Mouse (Mus musculus): Measurements from ENCODE around the gene Tom1l1. TPM values are rescaled to one million over a fixed set of nuclear protein-coding genes. Genes with fewer than 3 reads are reported as not detected.

The Tom1l1 gene
- polyA plus RNA-seq, 1 experiment from 2014 or later = 1.3 TPM

DNA sequence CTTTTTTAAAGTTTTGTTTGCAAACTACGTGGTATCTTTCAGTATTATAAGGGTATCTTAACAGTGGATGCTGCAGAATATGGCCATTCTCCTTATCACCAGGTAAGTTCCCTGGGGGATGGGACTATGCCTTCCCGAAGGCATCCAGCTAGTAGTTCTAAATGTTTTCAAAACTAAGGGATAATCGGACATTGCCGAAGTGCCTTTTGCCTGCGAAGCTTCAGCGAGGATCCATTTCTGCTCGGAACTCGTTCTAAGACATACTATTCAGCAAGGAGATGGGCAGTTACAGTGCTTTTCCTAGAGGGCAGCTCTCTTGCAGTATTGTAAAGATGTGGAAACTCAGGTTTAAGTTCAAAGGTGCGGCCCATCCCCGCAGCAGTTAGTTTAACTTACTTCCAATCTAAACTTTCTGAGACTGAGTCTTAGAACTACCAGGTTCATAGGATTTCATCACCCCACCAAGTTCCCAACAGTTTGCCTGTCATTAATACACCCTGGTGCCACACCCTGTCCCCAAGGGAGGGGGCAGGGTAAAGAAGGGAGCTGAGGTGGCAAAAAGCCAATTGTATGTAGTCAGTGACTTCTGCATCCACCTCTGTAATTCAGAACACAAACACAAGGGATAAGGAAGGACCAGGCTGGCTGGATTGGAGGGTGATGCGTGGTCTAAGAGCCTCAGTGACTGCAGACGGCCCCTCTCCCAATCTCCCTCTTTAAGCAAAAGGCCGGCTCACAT, 1.7 kb downstream of the Tom1l1 start:
- H3K27ac ChIP-seq = no peak overlapping the region
- no peaks in the 10 kb centered on the region for H3K36me3 ChIP-seq (ENCODE audit: inconsistent target)
- H3K79me2 ChIP-seq (ENCODE audit: inconsistent target) = no peaks in the 10 kb centered on the region
- 80% methylated on average over 13 of the region's 13 CpGs for WGBS (ENCODE audit: missing documents)
- H3K4me3 ChIP-seq (ENCODE audit: inconsistent target) = peak overlapping the region; percentile 47

DNA sequence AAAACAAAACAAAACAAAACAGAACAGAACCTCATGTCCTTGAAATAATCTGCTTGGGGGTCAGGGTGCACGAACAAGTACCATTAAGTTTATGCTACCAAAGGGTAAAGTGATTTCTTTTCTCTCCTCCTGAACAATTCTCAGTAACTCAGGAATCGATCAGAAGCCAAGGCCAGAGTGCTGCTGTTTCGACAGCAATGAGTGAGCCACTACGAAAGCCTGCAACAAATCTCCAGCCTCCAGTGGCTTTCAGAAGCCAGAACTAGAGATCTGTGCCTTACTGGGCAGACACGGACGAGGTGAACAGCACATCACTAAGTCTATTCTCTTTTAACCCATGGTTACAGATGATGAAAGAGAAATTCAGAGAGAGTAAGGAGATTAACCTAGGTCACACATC, 3.0 kb downstream of the Tom1l1 start:
- H3K27ac ChIP-seq = no peak overlapping the region
- no peak overlapping the region for H3K4me3 ChIP-seq (ENCODE audit: inconsistent target)
- 82% methylated on average over 6 of the region's 6 CpGs for WGBS (ENCODE audit: missing documents)

DNA sequence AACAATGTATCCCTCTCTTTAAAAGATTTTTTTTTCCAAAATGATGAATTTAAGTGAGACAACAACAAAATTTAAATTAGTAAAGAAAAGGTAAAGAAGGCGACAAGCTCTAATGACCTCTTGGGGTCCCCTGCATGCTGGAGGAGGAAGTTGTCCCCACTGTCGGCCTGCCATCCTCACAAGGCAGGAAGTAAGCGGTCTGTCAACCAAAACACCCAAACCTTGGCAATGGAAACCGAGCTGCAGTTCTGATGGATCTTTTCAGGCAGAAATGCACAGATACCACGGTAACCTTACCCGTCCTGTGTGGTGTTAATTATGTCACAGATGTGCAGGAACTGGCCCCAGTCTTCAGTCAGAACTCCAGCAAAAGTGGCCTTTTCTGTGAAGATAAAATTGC, 3.4 kb downstream of the Tom1l1 start:
- Histone ChIP-seq H3K27ac (no peak overlapping the region), H3K79me2 (ENCODE audit: inconsistent target) (no peaks in the 10 kb centered on the region), H3K4me3 (ENCODE audit: inconsistent target) (no peak overlapping the region), H3K36me3 (ENCODE audit: inconsistent target) (no peaks in the 10 kb centered on the region)
- WGBS (ENCODE audit: missing documents) = 13% methylated on average over 6 of the region's 6 CpGs

More for the DNA sequence above, 3.0 kb downstream of the Tom1l1 start:
- Histone ChIP-seq H3K36me3 (ENCODE audit: inconsistent target) (no peaks in the 10 kb centered on the region), H3K79me2 (ENCODE audit: inconsistent target) (no peaks in the 10 kb centered on the region)

DNA sequence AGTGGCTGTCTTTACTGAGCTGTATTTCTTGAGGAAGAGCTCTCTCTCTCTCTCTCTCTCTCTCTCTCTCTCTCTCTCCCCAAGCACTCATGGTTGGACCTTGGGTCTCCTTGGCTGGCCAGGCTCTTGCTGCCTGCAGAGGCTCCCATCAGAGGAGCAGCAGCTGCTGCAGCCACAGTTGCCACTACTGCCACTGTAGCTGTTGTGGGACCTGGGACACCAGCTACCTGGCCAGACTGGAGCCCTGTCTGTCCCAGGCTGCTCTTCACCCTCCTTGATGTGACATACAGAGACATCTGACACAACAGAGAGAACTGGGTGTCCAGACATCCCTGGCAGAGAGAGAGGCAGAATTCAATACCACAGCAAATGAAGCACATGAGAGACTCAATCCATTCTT, 7.0 kb downstream of the Tom1l1 start:
- Histone ChIP-seq H3K4me3 (ENCODE audit: inconsistent target) (no peak overlapping the region), H3K36me3 (ENCODE audit: inconsistent target) (no peaks in the 10 kb centered on the region), H3K79me2 (ENCODE audit: inconsistent target) (no peaks in the 10 kb centered on the region), H3K27ac (no peak overlapping the region)

DNA sequence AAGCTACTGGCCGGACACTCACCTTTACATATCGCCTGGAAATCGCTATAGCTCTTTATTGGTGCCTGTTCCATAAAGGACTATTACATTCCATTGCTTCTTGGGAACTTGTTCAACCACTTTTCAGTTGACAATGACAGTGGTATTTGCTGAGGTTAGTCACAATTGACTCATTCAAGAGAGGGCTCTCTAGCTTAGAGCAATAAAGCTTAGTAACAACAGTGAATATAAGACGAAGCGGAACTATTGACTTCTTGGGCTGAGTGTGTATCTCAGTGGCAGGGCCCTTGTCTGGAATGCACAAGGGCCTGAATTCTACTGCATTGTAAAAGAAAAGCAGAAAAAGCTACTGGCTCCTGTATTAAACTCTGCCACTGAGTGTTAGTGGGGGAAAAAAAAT, 9.6 kb downstream of the Tom1l1 start:
- Histone ChIP-seq H3K27ac (no peak overlapping the region), H3K36me3 (ENCODE audit: inconsistent target) (no peaks in the 10 kb centered on the region), H3K79me2 (ENCODE audit: inconsistent target) (no peaks in the 10 kb centered on the region), H3K4me3 (ENCODE audit: inconsistent target) (no peak overlapping the region)
- 90% methylated on average over 5 of the region's 5 CpGs for WGBS (ENCODE audit: missing documents)

DNA sequence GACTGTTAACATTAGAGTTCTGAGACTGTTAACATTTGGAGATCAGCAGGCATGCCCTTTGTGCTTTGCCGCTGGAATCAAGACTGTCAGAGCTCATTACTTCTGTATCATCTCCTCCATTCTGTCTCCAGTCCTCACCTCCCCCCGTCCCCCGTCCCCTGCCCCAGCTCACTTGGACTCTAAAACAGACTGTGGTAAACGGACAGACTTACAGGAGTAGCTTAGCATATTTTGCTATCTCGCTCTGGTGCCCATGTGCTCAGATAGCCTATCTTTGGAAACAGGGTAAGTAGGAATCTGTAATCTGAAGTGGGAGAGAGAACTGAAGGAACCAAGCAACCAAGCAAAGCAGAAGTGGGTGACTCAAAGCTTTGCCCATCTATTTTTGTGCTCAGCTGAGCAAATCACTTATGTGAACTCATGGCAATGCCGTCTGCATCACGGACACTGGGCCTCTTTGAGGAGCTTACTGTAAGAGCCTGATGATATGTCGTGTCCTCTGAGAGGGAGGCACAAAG, 10.3 kb downstream of the Tom1l1 start:
- Histone ChIP-seq H3K4me3 (ENCODE audit: inconsistent target) (no peak overlapping the region), H3K36me3 (ENCODE audit: inconsistent target) (no peaks in the 10 kb centered on the region), H3K27ac (no peak overlapping the region), H3K79me2 (ENCODE audit: inconsistent target) (no peaks in the 10 kb centered on the region)
- WGBS (ENCODE audit: missing documents) = 95% methylated on average over 8 of the region's 8 CpGs

DNA sequence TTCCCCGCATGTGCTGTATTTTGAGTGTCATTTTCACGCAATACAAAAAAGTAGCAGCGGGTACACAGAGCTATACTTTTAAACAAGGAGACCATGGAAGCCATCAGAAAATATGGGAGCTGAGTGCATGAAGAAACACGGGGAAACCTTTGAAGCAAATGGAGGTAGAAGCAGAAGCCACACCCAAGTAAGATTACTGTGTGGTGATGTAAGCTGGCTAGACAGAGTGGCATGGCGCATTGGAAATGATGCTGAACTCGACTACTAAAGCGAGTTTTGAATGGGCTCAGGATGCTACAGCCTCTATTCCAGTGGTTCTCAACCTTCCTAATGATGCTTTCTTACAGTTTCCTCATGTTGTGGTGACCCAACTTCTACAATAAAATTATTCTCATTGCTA, 11.1 kb downstream of the Tom1l1 start:
- H3K79me2 ChIP-seq (ENCODE audit: inconsistent target) = no peaks in the 10 kb centered on the region
- no peak overlapping the region for H3K27ac ChIP-seq
- no peak overlapping the region for H3K4me3 ChIP-seq (ENCODE audit: inconsistent target)
- no peaks in the 10 kb centered on the region for H3K36me3 ChIP-seq (ENCODE audit: inconsistent target)
- WGBS (ENCODE audit: missing documents) = 96% methylated on average over 6 of the region's 7 CpGs

DNA sequence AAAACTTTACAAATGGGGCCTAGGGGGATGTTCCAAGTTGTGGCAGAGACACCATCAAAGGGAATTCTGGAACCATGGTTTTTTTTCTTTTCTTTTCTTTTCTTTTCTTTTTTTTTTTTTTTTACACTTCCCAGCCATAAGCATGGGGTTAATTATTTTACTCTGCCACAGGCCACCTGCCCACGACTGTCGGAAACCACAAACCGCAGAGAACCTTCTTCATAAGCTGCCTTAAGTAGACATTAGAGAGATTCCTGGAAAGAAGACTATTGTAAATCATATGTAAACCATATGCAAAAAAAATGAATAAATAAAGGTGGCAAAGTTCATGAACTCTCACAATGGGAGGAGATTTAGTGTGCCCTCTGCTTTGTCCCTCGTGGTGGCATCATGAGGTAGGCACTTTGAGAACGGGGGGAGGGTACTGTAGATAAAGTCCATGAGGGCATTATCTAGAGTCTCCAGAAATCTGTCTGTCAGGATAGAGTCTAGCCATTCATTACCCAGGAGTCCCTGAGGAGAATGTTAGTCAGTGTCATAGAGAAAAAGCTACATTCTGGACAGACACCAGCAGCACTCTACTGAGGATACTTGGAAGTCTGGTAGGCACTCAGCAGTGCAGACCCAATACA, 12.6 kb downstream of the Tom1l1 start:
- Histone ChIP-seq H3K27ac (no peak overlapping the region), H3K79me2 (ENCODE audit: inconsistent target) (no peaks in the 10 kb centered on the region), H3K36me3 (ENCODE audit: inconsistent target) (no peaks in the 10 kb centered on the region), H3K4me3 (ENCODE audit: inconsistent target) (no peak overlapping the region)
- 49% methylated on average over 5 of the region's 5 CpGs for WGBS (ENCODE audit: missing documents)

DNA sequence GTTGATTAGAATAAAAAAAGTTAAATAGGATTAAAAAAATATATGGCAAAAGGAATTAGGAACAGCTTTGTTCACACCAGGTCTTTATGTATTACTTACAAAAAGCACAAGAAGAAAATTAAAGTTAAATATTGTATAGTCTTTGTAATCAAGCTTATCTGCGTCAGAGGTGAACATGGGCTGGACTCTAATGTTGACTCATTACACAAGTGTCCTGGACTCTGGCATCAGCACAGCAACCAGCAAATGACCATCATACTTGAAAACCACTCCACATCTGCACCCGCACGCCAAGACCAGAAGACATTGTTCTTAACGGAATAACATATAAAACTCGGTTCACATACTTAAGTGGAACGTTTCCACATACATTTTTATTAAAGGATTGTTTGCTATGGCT, 20.8 kb downstream of the Tom1l1 start:
- WGBS (ENCODE audit: missing documents) = 96% methylated on average over 6 of the region's 6 CpGs
- H3K36me3 ChIP-seq (ENCODE audit: inconsistent target) = no peaks in the 10 kb centered on the region
- H3K4me3 ChIP-seq (ENCODE audit: inconsistent target) = no peak overlapping the region
- H3K79me2 ChIP-seq (ENCODE audit: inconsistent target) = no peaks in the 10 kb centered on the region
- no peak overlapping the region for H3K27ac ChIP-seq

DNA sequence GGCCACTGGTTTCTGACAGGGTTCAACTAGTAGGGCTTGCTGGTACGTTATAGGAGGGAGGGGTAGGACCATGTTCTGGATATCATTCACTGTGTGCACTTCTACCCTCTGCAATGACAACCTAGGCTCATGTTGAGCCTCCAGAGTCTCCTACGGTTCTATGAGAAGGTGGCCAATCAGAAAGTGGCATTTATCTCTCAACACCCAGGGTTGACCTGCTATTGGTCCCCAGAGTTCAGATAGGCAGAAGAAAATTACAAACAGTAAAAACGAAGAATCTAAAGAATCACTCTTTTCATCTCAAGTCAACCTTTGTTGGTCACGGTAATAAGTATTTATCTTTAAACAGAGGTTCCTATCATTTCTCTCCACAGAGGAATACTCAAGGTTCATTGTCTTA, 21.2 kb downstream of the Tom1l1 start:
- Histone ChIP-seq H3K27ac (no peak overlapping the region), H3K79me2 (ENCODE audit: inconsistent target) (no peaks in the 10 kb centered on the region), H3K36me3 (ENCODE audit: inconsistent target) (no peaks in the 10 kb centered on the region), H3K4me3 (ENCODE audit: inconsistent target) (no peak overlapping the region)
- 100% methylated on average over 4 of the region's 4 CpGs for WGBS (ENCODE audit: missing documents)

DNA sequence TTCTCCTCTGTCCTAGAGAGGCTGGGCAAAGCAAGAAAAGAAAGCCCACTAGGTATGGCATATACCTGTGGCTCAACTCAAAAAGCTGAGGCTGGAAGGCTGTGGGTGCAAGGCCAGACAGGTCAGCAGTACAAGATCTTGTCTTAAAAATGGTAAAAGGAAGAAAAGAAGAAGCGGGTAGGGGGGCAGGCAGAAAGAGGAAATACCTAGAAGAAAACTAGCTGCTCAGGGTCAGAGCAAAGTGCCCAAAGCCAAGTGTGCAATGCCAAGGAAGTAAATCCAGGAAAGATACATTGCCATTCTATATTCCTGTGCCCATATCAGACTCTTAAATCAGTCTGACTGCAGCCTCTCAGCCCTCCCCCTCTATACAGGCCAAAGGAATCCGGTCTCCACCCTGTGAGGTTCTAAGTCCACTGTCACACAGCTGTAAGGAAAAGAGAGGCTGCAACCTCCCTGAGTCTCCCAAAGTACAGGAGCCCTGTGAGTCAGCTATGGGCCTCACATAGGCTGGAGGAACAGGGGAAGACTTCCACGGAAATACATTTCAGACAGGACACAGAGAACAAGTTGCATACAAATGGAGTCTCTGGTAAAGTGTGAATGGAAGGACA, 21.9 kb downstream of the Tom1l1 start:
- H3K36me3 ChIP-seq (ENCODE audit: inconsistent target) = no peaks in the 10 kb centered on the region
- WGBS (ENCODE audit: missing documents) = 49% methylated on average over 3 of the region's 3 CpGs
- H3K4me3 ChIP-seq (ENCODE audit: inconsistent target) = no peak overlapping the region
- H3K27ac ChIP-seq = no peak overlapping the region
- H3K79me2 ChIP-seq (ENCODE audit: inconsistent target) = no peaks in the 10 kb centered on the region

DNA sequence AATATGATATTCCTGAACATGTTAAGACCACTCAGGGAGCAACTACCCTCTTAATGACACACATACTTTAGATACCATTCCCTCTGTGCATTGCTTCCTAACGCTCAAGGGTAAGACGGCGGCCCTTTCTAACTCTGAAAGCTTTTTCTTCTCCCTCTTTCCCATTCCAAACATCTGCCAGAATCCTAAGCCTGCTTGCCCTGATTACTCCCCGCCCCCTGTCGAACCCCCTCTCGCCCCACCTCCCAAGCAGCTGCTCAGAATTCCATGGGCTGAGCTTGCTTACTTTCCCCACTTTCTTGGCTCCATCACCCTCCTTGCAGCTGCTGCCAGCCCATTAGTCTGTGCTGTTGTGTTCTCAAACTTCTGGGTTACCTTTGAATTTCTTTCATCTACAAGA, 23.0 kb downstream of the Tom1l1 start:
- 90% methylated on average over 6 of the region's 6 CpGs for WGBS (ENCODE audit: missing documents)
- H3K27ac ChIP-seq = no peak overlapping the region
- no peak overlapping the region for H3K4me3 ChIP-seq (ENCODE audit: inconsistent target)
- H3K79me2 ChIP-seq (ENCODE audit: inconsistent target) = no peaks in the 10 kb centered on the region
- no peaks in the 10 kb centered on the region for H3K36me3 ChIP-seq (ENCODE audit: inconsistent target)

DNA sequence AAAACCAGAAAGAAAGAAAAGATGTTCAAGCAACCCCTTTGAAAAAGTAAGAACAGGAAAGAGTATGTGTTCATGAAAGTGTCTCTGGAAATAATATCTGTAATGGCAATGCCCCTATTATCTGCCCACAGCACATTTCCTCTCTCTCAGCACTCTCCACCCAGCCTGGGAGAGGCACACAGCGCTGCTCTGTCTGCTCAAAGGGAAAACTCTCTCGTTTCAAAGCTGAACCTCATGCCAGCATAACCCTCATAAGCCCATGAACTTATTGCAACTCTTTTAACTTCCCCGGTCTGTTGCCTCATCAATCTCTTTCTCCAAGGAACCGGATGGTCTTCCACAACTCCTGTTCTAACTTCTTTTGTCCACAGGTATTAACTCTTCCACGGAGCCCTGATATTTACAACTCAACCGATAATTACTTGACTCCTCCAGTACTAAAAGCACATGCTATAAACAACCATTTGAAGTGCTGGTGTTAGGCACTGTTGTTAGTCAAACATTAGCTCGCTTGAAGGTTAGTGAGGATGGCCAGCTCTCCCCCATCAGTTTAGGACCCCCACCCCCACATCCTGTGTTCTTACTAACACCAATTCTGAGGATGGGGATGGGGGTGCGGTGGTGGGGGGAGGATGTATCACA, 23.7 kb downstream of the Tom1l1 start:
- WGBS (ENCODE audit: missing documents) = 40% methylated on average over 8 of the region's 8 CpGs
- Histone ChIP-seq H3K4me3 (ENCODE audit: inconsistent target) (no peak overlapping the region), H3K36me3 (ENCODE audit: inconsistent target) (no peaks in the 10 kb centered on the region)

DNA sequence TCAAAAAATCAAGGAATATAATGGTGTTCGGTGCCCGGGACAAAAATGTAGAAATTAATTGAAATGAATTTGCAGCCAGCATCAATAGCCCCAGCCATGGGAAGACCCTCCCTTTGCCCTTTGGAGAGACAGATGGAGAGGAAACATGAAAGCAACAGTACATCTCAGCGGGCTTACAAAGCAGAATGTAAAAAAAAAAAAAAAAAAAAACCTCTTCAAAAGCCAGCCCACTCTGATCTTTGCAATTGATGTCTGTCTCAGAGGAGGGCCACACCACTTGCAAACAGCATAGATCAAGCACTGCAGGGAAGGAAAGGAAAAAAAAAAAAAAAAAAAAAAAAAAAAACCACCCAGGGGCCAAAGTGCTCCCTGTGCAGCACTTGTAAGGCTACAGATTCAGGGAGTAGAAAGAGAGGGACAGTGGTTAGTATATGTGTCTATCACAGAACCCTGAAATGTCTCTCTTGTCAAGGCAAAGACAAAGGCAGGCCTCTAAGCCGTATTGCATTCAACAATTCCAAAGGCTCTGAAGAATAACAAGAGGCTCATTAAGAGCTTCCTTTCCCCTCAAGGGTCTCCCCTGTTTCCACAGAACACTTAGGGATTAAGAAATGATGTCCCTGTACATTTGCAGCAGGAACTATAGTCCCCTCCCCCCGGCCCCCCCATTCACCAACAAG, 24.4 kb downstream of the Tom1l1 start:
- 79% methylated on average over 5 of the region's 5 CpGs for WGBS (ENCODE audit: missing documents)
- Histone ChIP-seq H3K4me3 (ENCODE audit: inconsistent target) (no peak overlapping the region), H3K27ac (no peak overlapping the region)

More for the DNA sequence above, 23.7 kb downstream of the Tom1l1 start:
- Histone ChIP-seq H3K27ac (no peak overlapping the region), H3K79me2 (ENCODE audit: inconsistent target) (no peaks in the 10 kb centered on the region)

More for the DNA sequence above, 24.4 kb downstream of the Tom1l1 start:
- Histone ChIP-seq H3K36me3 (ENCODE audit: inconsistent target) (no peaks in the 10 kb centered on the region), H3K79me2 (ENCODE audit: inconsistent target) (no peaks in the 10 kb centered on the region)

Data from macrophage (primary cell).